Mouse (Mus musculus) G1E (cell line): Measurements from ENCODE around the gene Cldn17. TPM values are rescaled to one million over a fixed set of nuclear protein-coding genes. Genes with fewer than 3 reads are reported as not detected.

Experiments used
- ATAC-seq: 2 replicates; pipeline ENCODE4 v1.8.0; 2016; ENCODE audit warnings: mild to moderate bottlenecking; ENCODE audit not compliant: insufficient number of reproducible peaks, poor library complexity, low FRiP score, severe bottlenecking; ENCODE audit errors: extremely low read depth
- DNase-seq: peaks from one replicate; pipeline ENCODE4 v3.0.0; 2012; ENCODE audit warnings: low spot score
- H3K27me3 ChIP-seq: 2 replicates; pipeline ENCODE4 v1.6.1; 2012; ENCODE audit warnings: mild to moderate bottlenecking, low read length, inconsistent platforms; ENCODE audit not compliant: insufficient read depth
- H3K36me3 ChIP-seq: replicated peaks from 2 replicates; pipeline ENCODE3; 2012; ENCODE audit warnings: mild to moderate bottlenecking, inconsistent platforms
- H3K4me1 ChIP-seq: 2 replicates; pipeline ENCODE4 v1.6.1; 2012; ENCODE audit warnings: low read depth, low read length, inconsistent platforms, mixed read lengths; ENCODE audit not compliant: insufficient read depth
- H3K4me3 ChIP-seq: 2 replicates; pipeline ENCODE4 v1.5.1; 2012; ENCODE audit warnings: low read depth, mild to moderate bottlenecking, inconsistent platforms, low read length, moderate library complexity, mixed read lengths
- H3K9me3 ChIP-seq: replicated peaks from 2 replicates; pipeline ENCODE4 v1.6.1; 2012; ENCODE audit warnings: inconsistent platforms
- CTCF ChIP-seq: IDR thresholded peaks from 2 replicates; pipeline ENCODE4 v1.5.1; 2012; ENCODE audit warnings: low read depth, low read length, inconsistent platforms, mixed read lengths
- GATA1 ChIP-seq: IDR thresholded peaks from 2 replicates; pipeline ENCODE4 v1.6.1; 2012; ENCODE audit warnings: borderline replicate concordance, low read length, inconsistent platforms, mixed read lengths
- GATA2 ChIP-seq: IDR thresholded peaks from 2 replicates; pipeline ENCODE4 v1.6.1; 2012; ENCODE audit warnings: low read depth, low read length, inconsistent platforms, borderline replicate concordance
- POLR2AphosphoS5 ChIP-seq: IDR thresholded peaks from 2 replicates; pipeline ENCODE4 v1.6.1; 2012; ENCODE audit warnings: low read depth, low read length, inconsistent platforms; ENCODE audit not compliant: insufficient replicate concordance
- TAL1 ChIP-seq: conservative IDR thresholded peaks from 2 replicates; pipeline ENCODE4 v1.6.1; 2012; ENCODE audit warnings: low read depth, low read length, inconsistent platforms, mixed read lengths
- polyA plus RNA-seq: library from polyadenylated mRNA; stranded (reverse); fragments of >175 nt; gene quantifications from 2 replicates; pipeline ENCODE4 v1.2.3, GENCODE M21; 2012
- total RNA-seq, 2 experiments: library from RNA; stranded (forward) in 1 of 2; stranded (reverse) in 1 of 2; fragments of 200-1000 nt in 1 of 2; fragments of >200 nt in 1 of 2; fragmentation: Nextera tagmentation in 1 of 2; gene quantifications; 2 replicates each; pipeline ENCODE4 v1.2.3; 2014 to 2017

Cldn17 gene
- total RNA-seq (2014; fragmentation: Nextera tagmentation) (not detected in 2 replicates), total RNA-seq (2017) (0.12 and 0.16 TPM in 2 replicates), polyA plus RNA-seq (not detected in 2 replicates)

DNA sequence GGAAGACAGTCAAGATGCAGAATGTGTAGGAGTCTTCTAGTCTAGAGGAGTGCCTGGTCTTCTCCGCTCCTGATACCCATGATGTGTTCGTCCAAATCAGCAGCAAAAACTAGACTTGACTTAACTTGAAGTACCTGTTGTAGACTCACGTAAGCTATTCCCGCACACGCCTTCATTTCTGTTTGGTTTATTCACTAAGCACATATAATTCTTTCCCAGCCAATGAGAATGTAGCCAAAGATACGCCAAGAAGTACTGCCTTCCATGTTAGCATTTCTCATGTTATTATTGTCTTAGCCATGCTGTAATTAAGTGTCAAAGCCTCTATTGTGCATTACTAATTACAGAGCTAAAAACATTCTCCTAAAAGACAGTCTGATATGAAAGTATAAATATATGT is at the start of gene Cldn17:
Cldn17 (minus strand) TSS at position 101 of the 400 bp plus-strand sequence.
- H3K4me1 ChIP-seq, result no peaks in the 10 kb centered on the region
- no peak for TF ChIP-seq TAL1
- TF ChIP-seq GATA2, result no peak
- TF ChIP-seq GATA1, result no peak
- TF ChIP-seq CTCF, result no peak
- no peak for TF ChIP-seq POLR2AphosphoS5
- ATAC-seq, result no peak
- peaks cover 16% of the 10 kb centered on the region for H3K9me3 ChIP-seq
- no peak for DNase-seq
- H3K36me3 ChIP-seq, result no peaks in the 10 kb centered on the region
- H3K4me3 ChIP-seq, result no peak within 1 kb of the TSS
- no peaks in the 10 kb centered on the region for H3K27me3 ChIP-seq

DNA sequence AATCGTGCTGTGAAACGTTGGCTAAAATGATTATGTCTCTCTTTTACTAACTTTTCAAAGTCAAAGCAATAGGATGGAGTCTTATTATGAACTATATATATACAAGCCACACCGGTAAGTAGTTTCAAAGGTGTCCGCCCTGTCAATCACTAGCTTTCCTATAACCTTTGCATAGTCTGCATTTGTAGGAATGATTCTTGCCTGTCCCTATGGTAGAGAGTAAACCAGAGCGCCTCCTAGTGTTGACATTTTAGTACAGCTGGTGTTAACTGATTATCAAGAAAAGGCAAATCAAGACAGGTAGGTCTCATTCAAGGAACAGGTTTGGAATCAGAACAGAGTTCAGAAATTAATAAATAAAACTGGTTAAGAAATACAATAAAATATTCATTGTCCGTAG is 35.7 kb upstream of the Cldn17 start:
- no peak for DNase-seq
- H3K36me3 ChIP-seq, result no peaks in the 10 kb centered on the region
- H3K4me1 ChIP-seq, result no peaks in the 10 kb centered on the region
- no peaks in the 10 kb centered on the region for H3K27me3 ChIP-seq
- no peak for TF ChIP-seq TAL1
- TF ChIP-seq CTCF, result no peak
- TF ChIP-seq GATA1, result no peak
- TF ChIP-seq GATA2, result no peak
- TF ChIP-seq POLR2AphosphoS5, result no peak
- ATAC-seq, result no peak
- H3K9me3 ChIP-seq, result 0 out of 2 replicates have a peak, but pooled peaks cover 2% of the 10 kb centered on the region
- no peak overlapping the region for H3K4me3 ChIP-seq

DNA sequence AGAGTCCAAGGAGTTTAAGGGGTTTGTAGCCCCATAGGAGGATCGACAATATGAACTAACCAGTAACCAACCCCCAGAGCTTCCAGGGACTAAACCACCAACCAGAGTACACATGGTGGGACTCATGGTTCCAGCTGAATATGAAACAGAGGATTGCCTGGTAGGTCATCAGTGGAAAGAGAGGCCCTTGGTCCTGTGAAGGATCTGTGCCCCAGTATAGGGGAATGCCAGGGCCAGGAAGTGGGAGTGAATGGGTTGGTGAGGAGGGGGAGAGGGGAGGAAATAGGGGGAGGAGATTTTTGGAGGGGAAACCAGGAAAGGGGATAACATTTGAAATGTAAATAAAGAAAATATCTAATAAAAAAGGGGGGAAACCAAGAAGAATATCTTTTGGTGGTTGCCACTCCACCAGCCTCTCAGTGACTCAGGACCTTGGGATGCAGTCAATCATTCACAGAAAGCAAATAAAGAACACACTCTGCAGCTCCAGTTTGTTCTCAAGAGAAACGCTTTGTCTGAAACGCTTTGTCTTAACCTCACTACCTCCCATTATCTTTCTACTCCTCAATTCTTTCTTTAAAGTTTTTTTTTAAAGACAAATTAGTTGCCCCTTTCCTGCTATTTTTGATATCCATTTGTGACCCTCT is 33.2 kb upstream of the Cldn17 start:
- TF ChIP-seq GATA2 (no peak), CTCF (no peak), GATA1 (no peak), TAL1 (no peak), POLR2AphosphoS5 (no peak)
- Histone ChIP-seq H3K4me3 (no peak overlapping the region), H3K9me3 (0 out of 2 replicates have a peak, but pooled peaks cover 2% of the 10 kb centered on the region), H3K36me3 (no peaks in the 10 kb centered on the region), H3K4me1 (no peaks in the 10 kb centered on the region), H3K27me3 (no peaks in the 10 kb centered on the region)
- DNase-seq, result no peak
- ATAC-seq, result no peak

DNA sequence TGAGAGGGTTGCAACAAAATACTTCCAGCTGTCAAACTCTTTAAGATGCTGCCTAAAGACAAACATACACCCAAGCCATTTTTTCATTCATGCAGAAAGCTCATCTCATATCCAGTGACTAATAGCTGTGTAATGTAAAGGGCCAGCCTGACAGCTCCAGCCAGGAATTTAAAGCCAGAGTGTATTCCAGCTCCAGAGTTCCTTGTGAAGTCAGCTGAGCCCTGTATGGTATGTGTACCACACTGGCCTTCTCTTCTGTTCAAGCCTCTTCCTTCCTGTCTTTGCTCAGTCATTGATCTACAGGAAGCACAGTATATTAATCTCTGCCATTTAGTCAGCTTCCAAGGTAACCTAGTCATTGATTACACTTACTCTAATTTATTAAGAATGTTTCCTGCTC is 4.6 kb upstream of the Cldn17 start:
- no peaks in the 10 kb centered on the region for H3K36me3 ChIP-seq
- H3K4me3 ChIP-seq, result no peak overlapping the region
- H3K27me3 ChIP-seq, result no peaks in the 10 kb centered on the region
- DNase-seq, result no peak
- TF ChIP-seq GATA2, result no peak
- TF ChIP-seq TAL1, result no peak
- TF ChIP-seq CTCF, result no peak
- no peak for TF ChIP-seq POLR2AphosphoS5
- no peak for TF ChIP-seq GATA1
- no peaks in the 10 kb centered on the region for H3K4me1 ChIP-seq
- no peak for ATAC-seq
- peaks cover 7% of the 10 kb centered on the region for H3K9me3 ChIP-seq

DNA sequence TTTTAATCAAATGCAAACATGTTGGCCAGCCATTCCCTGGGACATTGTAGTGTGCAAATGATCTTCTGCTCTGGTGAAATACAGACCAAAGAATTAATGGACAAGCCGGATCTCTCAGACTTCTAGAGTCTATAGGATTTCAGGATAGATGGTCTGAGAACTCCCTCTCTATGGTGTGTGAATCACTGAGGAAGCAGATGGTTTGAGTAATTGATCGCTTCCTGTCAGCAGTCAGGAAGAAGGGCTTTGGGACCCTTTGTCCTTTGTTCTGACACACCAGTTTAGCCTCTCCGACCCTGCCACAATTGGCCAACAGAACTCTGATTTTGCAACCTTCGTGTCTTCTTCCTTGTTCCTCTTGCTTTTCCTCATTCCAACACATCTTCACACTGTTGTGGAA is 1.4 kb upstream of the Cldn17 start:
- DNase-seq (no peak), ATAC-seq (no peak)
- H3K4me1 ChIP-seq, result no peaks in the 10 kb centered on the region
- peaks cover 11% of the 10 kb centered on the region for H3K9me3 ChIP-seq
- no peaks in the 10 kb centered on the region for H3K27me3 ChIP-seq
- no peaks in the 10 kb centered on the region for H3K36me3 ChIP-seq
- TF ChIP-seq TAL1, result no peak
- no peak for TF ChIP-seq GATA2
- no peak for TF ChIP-seq POLR2AphosphoS5
- TF ChIP-seq CTCF, result no peak
- TF ChIP-seq GATA1, result no peak
- H3K4me3 ChIP-seq, result no peak overlapping the region

DNA sequence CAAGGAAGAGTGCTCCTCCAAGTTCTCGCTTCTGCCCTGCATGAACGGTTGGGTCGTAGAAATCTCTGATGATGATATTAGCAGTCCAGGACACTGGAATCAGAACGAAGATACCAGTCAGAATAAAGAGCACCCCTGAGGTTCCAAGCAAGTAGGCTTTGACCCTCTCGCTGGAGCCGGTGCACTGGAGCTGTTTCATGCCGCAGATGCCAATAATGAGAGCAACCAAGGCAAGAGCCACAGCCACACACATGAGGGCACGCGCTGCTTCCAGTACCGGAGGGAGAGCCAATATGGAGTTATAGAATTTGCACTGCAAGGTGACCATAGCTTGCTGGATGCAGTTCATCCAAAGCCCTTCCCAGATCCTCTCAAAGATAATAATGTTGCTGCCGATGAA is 440 bp downstream of the Cldn17 start:
- Histone ChIP-seq H3K27me3 (no peaks in the 10 kb centered on the region), H3K4me1 (no peaks in the 10 kb centered on the region), H3K4me3 (no peak overlapping the region), H3K36me3 (no peaks in the 10 kb centered on the region), H3K9me3 (peaks cover 19% of the 10 kb centered on the region)
- no peak for ATAC-seq
- no peak for DNase-seq
- TF ChIP-seq CTCF (no peak), TAL1 (no peak), GATA2 (no peak), POLR2AphosphoS5 (no peak), GATA1 (no peak)

DNA sequence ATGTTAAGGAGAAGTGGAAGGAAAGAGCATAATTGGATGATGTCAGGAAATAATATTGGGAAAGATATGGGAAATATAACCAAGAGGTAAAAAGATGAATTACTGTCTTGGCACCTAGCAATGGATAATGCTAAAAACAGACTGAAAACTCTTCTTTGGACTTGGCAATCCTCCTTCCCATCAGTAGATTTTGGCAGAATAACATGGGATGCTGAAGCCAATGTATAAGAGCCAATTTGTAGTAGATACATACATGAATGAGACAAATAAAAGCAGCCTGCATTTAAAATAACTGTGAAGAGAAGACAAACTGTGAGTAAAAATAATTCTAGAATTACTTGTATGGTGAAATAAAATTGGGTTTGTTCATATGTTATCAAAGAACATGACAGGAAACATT is 18.7 kb downstream of the Cldn17 start:
- Histone ChIP-seq H3K27me3 (no peaks in the 10 kb centered on the region), H3K4me1 (no peaks in the 10 kb centered on the region), H3K4me3 (no peak overlapping the region), H3K36me3 (no peaks in the 10 kb centered on the region), H3K9me3 (peaks cover 7% of the 10 kb centered on the region; the same call in 1 of the 2 replicates)
- no peak for DNase-seq
- ATAC-seq, result no peak
- TF ChIP-seq GATA1 (no peak), TAL1 (no peak)
